In the genomic region with DNA sequence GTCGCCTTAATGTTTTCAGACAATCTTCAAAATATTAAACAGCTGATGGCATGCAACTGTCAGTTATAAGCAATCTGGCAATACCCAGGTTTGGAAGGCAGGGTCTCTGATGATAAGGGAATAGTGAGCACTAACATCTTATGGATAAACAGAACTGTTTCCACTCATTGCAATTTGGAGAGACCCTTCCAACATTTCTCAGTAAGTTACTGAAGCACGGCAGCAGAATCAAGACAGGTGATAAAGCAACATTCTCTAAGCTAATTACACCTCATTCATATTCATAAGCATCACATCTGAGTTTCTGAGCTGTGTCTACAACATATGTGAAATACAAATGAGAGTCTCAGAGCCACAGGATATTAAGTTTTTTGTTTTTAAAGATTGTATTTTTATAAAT, we compare ENCODE assay signal across 24 mouse cellular contexts.
DNase-seq lines count a peak whose midpoint lies in the region; ATAC-seq and TF ChIP-seq lines count a peak whose summit lies in the region.
"Had no signal": no experiment of that assay in that cellular context is flagged by ENCODE, and none has a peak within 500 bp of the region (broad histone marks: within the 10 kb centered on the region; RNA-seq: fewer than 3 reads in every experiment).

No protein-coding gene starts in this region.

- no peaks in the 10 kb centered on the region for H3K9me3 ChIP-seq in forebrain, embryonic 13.5 days (replicated peaks)
- H3K9me3 ChIP-seq in forebrain, embryonic 11.5 days (ENCODE audit: control insufficient read depth, low read length): no peaks in the 10 kb centered on the region
- no peaks in the 10 kb centered on the region for H3K9me3 ChIP-seq in forebrain, embryonic 15.5 days
- no peaks in the 10 kb centered on the region for H3K9me3 ChIP-seq in forebrain, embryonic 12.5 days
- H3K9me3 ChIP-seq in forebrain, postnatal 0 days (ENCODE audit: low read length): no peaks in the 10 kb centered on the region
- H3K9me3 ChIP-seq: embryonic facial prominence, embryonic 10.5 days; embryonic facial prominence, embryonic 12.5 days; G1E had no signal

- DNase-seq in forebrain, embryonic 11.5 days (ENCODE audit: low spot score): no peak
- DNase-seq in brain, embryonic 14.5 days (ENCODE audit: low read depth): peak; percentile 61
- peak; percentile 23 for DNase-seq in forebrain, postnatal 0 days
- no peak for DNase-seq in urinary bladder, postnatal 4 days (ENCODE audit: low spot score in 2 of 2)
- DNase-seq: adrenal gland, adult 8-10 months; adrenal gland, postnatal 14 days; adrenal gland, postnatal 36 days; B cell, adult 2 months; cerebellum, adult 11 months; cerebellum, adult 18-20 months; cerebellum, adult 8-10 months; cerebellum, adult 9-11 months; cerebellum, postnatal 14 days; cerebellum, postnatal 36 days had no signal

- no peak for TF ChIP-seq POLR2A in brain, embryonic 14.5 days (IDR thresholded peaks at IDR 0.05; ENCODE audit: borderline replicate concordance, extremely low read depth, insufficient read depth, insufficient read length, poor library complexity, severe bottlenecking)

- no peak overlapping the region for H3K9ac ChIP-seq in forebrain, embryonic 13.5 days
- H3K9ac ChIP-seq in forebrain, embryonic 11.5 days (ENCODE audit: low read length): no peak overlapping the region
- H3K9ac ChIP-seq in forebrain, embryonic 15.5 days (replicated peaks): no peak overlapping the region
- H3K9ac ChIP-seq in forebrain, embryonic 12.5 days: no peak overlapping the region
- no peak overlapping the region for H3K9ac ChIP-seq in forebrain, postnatal 0 days
- H3K9ac ChIP-seq: embryonic facial prominence, embryonic 12.5 days had no signal

- TF ChIP-seq CTCF in brain, embryonic 14.5 days (IDR thresholded peaks at IDR 0.05; ENCODE audit: borderline replicate concordance, extremely low read depth, insufficient read depth, insufficient read length): no peak
- no peak for TF ChIP-seq CTCF in forebrain, postnatal 0 days (IDR thresholded peaks at IDR 0.05; ENCODE audit: low read depth)

- 70% methylated on average over 2 of the region's 2 CpGs for WGBS in forebrain, embryonic 13.5 days
- 87% methylated on average over 2 of the region's 2 CpGs for WGBS in forebrain, embryonic 11.5 days
- 53% methylated on average over 2 of the region's 2 CpGs for WGBS in forebrain, embryonic 15.5 days
- 74% methylated on average over 2 of the region's 2 CpGs for WGBS in forebrain, embryonic 12.5 days
- WGBS in forebrain, postnatal 0 days: 44% methylated on average over 2 of the region's 2 CpGs

- H3K27ac ChIP-seq in forebrain, embryonic 13.5 days: no peak overlapping the region
- H3K27ac ChIP-seq in forebrain, embryonic 11.5 days (ENCODE audit: low read depth, low read length): no peak overlapping the region
- no peak overlapping the region for H3K27ac ChIP-seq in forebrain, embryonic 15.5 days (replicated peaks)
- no peak overlapping the region for H3K27ac ChIP-seq in forebrain, embryonic 12.5 days
- no peak overlapping the region for H3K27ac ChIP-seq in forebrain, postnatal 0 days (ENCODE audit: low read depth, low read length)
- H3K27ac ChIP-seq: embryonic facial prominence, embryonic 10.5 days; embryonic facial prominence, embryonic 12.5 days had no signal

- no peaks in the 10 kb centered on the region for H3K27me3 ChIP-seq in forebrain, embryonic 13.5 days
- no peaks in the 10 kb centered on the region for H3K27me3 ChIP-seq in forebrain, embryonic 11.5 days (ENCODE audit: control insufficient read depth, insufficient read depth, low read length)
- no peaks in the 10 kb centered on the region for H3K27me3 ChIP-seq in forebrain, embryonic 15.5 days
- no peaks in the 10 kb centered on the region for H3K27me3 ChIP-seq in forebrain, embryonic 12.5 days
- no peaks in the 10 kb centered on the region for H3K27me3 ChIP-seq in forebrain, postnatal 0 days (ENCODE audit: insufficient read depth, low read length)
- H3K27me3 ChIP-seq: CH12.LX; embryonic facial prominence, embryonic 12.5 days; Patski had no signal

- H3K4me1 ChIP-seq in forebrain, embryonic 13.5 days: no peaks in the 10 kb centered on the region
- no peaks in the 10 kb centered on the region for H3K4me1 ChIP-seq in forebrain, embryonic 11.5 days (replicated peaks; ENCODE audit: control insufficient read depth, insufficient read depth, low read length)
- no peaks in the 10 kb centered on the region for H3K4me1 ChIP-seq in forebrain, embryonic 15.5 days
- H3K4me1 ChIP-seq in forebrain, embryonic 12.5 days: no peaks in the 10 kb centered on the region
- no peaks in the 10 kb centered on the region for H3K4me1 ChIP-seq in forebrain, postnatal 0 days (ENCODE audit: insufficient read depth)
- H3K4me1 ChIP-seq: embryonic facial prominence, embryonic 10.5 days; embryonic facial prominence, embryonic 12.5 days had no signal

- H3K4me3 ChIP-seq in forebrain, embryonic 13.5 days: no peak overlapping the region
- H3K4me3 ChIP-seq in forebrain, embryonic 11.5 days (ENCODE audit: low read depth, low read length): no peak overlapping the region
- H3K4me3 ChIP-seq in forebrain, embryonic 15.5 days: no peak overlapping the region
- no peak overlapping the region for H3K4me3 ChIP-seq in forebrain, embryonic 12.5 days (replicated peaks)
- H3K4me3 ChIP-seq in forebrain, postnatal 0 days (ENCODE audit: low read depth, low read length): no peak overlapping the region
- H3K4me3 ChIP-seq: embryonic facial prominence, embryonic 10.5 days; embryonic facial prominence, embryonic 12.5 days had no signal

- H3K4me2 ChIP-seq in forebrain, embryonic 13.5 days: no peak overlapping the region
- no peak overlapping the region for H3K4me2 ChIP-seq in forebrain, embryonic 11.5 days (ENCODE audit: low read depth, low read length, severe bottlenecking)
- no peak overlapping the region for H3K4me2 ChIP-seq in forebrain, embryonic 15.5 days (replicated peaks)
- H3K4me2 ChIP-seq in forebrain, embryonic 12.5 days: no peak overlapping the region
- H3K4me2 ChIP-seq in forebrain, postnatal 0 days (ENCODE audit: low read depth): no peak overlapping the region
- H3K4me2 ChIP-seq: embryonic facial prominence, embryonic 12.5 days had no signal

- ATAC-seq in forebrain, embryonic 13.5 days: peak; percentile 63
- no peak for ATAC-seq in forebrain, embryonic 11.5 days (replicated peaks; ENCODE audit: low FRiP score)
- ATAC-seq in forebrain, embryonic 15.5 days (replicated peaks): peak; percentile 81
- no peak for ATAC-seq in forebrain, embryonic 12.5 days (ENCODE audit: low FRiP score)
- ATAC-seq in forebrain, postnatal 0 days: no peak; the same call in 1 of the 2 replicates
- ATAC-seq: activated CD4-positive, CD25-positive, alpha-beta regulatory T cell, adult 4 months; CD4-positive, CD25-positive, alpha-beta regulatory T cell, adult 4 months; Patski had no signal

- H3K36me3 ChIP-seq in forebrain, embryonic 13.5 days (ENCODE audit: poor library complexity, severe bottlenecking): no peaks in the 10 kb centered on the region
- H3K36me3 ChIP-seq in forebrain, embryonic 11.5 days (ENCODE audit: control insufficient read depth, insufficient read depth, low read length): no peaks in the 10 kb centered on the region
- H3K36me3 ChIP-seq in forebrain, embryonic 15.5 days: no peaks in the 10 kb centered on the region
- no peaks in the 10 kb centered on the region for H3K36me3 ChIP-seq in forebrain, embryonic 12.5 days (replicated peaks)
- H3K36me3 ChIP-seq in forebrain, postnatal 0 days (ENCODE audit: insufficient read depth): no peaks in the 10 kb centered on the region
- H3K36me3 ChIP-seq: embryonic facial prominence, embryonic 10.5 days; embryonic facial prominence, embryonic 12.5 days; G1E had no signal

Comparison
In these comparisons a context has a peak if more than half of its experiments do, and no peak if none do; other contexts are left out.
1. ATAC-seq: peak in forebrain, embryonic 13.5 days (single experiment) and forebrain, embryonic 15.5 days (single experiment); none in forebrain, embryonic 11.5 days (single experiment), forebrain, embryonic 12.5 days (single experiment) and forebrain, postnatal 0 days (single experiment).
2. DNase-seq: peak in brain, embryonic 14.5 days (single experiment) and forebrain, postnatal 0 days (single experiment); none in forebrain, embryonic 11.5 days (single experiment) and urinary bladder, postnatal 4 days (0 of 2).